In genomic region chr6:30556080-30556479, GRCm38 (mm10) we compare ENCODE assay signal across 15 mouse cellular contexts. TPM values are rescaled to one million over a fixed set of nuclear protein-coding genes. Genes with fewer than 3 reads are reported as not detected.
A peak's percentile ranks its signal among the peaks of the same experiment; 100 is the strongest.
DNase-seq lines count a peak whose midpoint lies in the region; ATAC-seq and TF ChIP-seq lines count a peak whose summit lies in the region.
"Had no signal": no experiment of that assay in that cellular context is flagged by ENCODE, and none has a peak within 500 bp of the region (broad histone marks: within the 10 kb centered on the region; RNA-seq: fewer than 3 reads in every experiment).

No protein-coding gene starts in this region.

- H3K9ac ChIP-seq in stomach, postnatal 0 days (ENCODE audit: low read length): no peak overlapping the region
- H3K9ac ChIP-seq: embryonic facial prominence, embryonic 13.5 days had no signal

- WGBS in heart, embryonic 10.5 days: 9% methylated on average over 7 of the region's 9 CpGs
- 22% methylated on average over 4 of the region's 9 CpGs for WGBS in stomach, postnatal 0 days

- peak overlapping the region; percentile 64; the same call in 1 of the 2 replicates for H3K27ac ChIP-seq in heart, embryonic 10.5 days
- no peak overlapping the region for H3K27ac ChIP-seq in stomach, postnatal 0 days (replicated peaks)
- H3K27ac ChIP-seq: embryonic facial prominence, embryonic 13.5 days; macrophage had no signal

- peaks cover 23% of the 10 kb centered on the region for H3K4me1 ChIP-seq in heart, embryonic 10.5 days
- H3K4me1 ChIP-seq in stomach, postnatal 0 days (replicated peaks; ENCODE audit: control insufficient read depth, insufficient read depth): no peaks in the 10 kb centered on the region

- no peak for TF ChIP-seq CTCF in stomach, postnatal 0 days (IDR thresholded peaks at IDR 0.05; ENCODE audit: low read depth)

- ATAC-seq in stomach, postnatal 0 days (ENCODE audit: low FRiP score, low TSS enrichment): peak; percentile 42; the same call in 1 of the 2 replicates
- no peak for ATAC-seq in frontal cortex, adult (ENCODE audit: low TSS enrichment)
- ATAC-seq in monocyte, adult 5-6 weeks (replicated peaks; ENCODE audit: insufficient number of reproducible peaks, low FRiP score, low TSS enrichment, poor library complexity, severe bottlenecking): no peak
- ATAC-seq: Patski had no signal

- no peak overlapping the region for H3K4me2 ChIP-seq in stomach, postnatal 0 days (replicated peaks; ENCODE audit: low read depth)
- H3K4me2 ChIP-seq: embryonic facial prominence, embryonic 13.5 days had no signal

- no peaks in the 10 kb centered on the region for H3K36me3 ChIP-seq in heart, embryonic 10.5 days
- no peaks in the 10 kb centered on the region for H3K36me3 ChIP-seq in stomach, postnatal 0 days (ENCODE audit: control insufficient read depth, insufficient read depth, low read length)
- H3K36me3 ChIP-seq: embryonic facial prominence, embryonic 13.5 days had no signal

- no peaks in the 10 kb centered on the region for H3K9me3 ChIP-seq in heart, embryonic 10.5 days
- no peaks in the 10 kb centered on the region for H3K9me3 ChIP-seq in stomach, postnatal 0 days (ENCODE audit: control insufficient read depth, low read length)
- H3K9me3 ChIP-seq: embryonic facial prominence, embryonic 13.5 days had no signal

- no peak overlapping the region for H3K4me3 ChIP-seq in heart, embryonic 10.5 days
- H3K4me3 ChIP-seq in stomach, postnatal 0 days (ENCODE audit: low read depth, low read length): no peak overlapping the region
- H3K4me3 ChIP-seq: embryonic facial prominence, embryonic 13.5 days had no signal

- TF ChIP-seq EP300 in stomach, postnatal 0 days (optimal IDR thresholded peaks at IDR 0.05): no peak

- no peaks in the 10 kb centered on the region for H3K27me3 ChIP-seq in heart, embryonic 10.5 days (ENCODE audit: insufficient read depth, poor library complexity, severe bottlenecking)
- no peaks in the 10 kb centered on the region for H3K27me3 ChIP-seq in stomach, postnatal 0 days (ENCODE audit: control insufficient read depth, insufficient read depth, low read length)
- H3K27me3 ChIP-seq: embryonic facial prominence, embryonic 13.5 days; Patski had no signal

- peak; percentile 23 for DNase-seq in ovary, adult 18-20 months (ENCODE audit: low spot score)
- DNase-seq in ovary, postnatal 10 days (ENCODE audit: low spot score): no peak
- DNase-seq in adrenal gland, postnatal 25 days: peak; percentile 58
- DNase-seq in heart, embryonic 10.5 days (ENCODE audit: low spot score): no peak
- DNase-seq in stomach, postnatal 0 days (ENCODE audit: low spot score): no peak
- DNase-seq: cerebellum, adult 11 months; liver had no signal

RNA-seq across cellular contexts. Expression of gene Cpa4, which starts 12.1 kb away (rescaled TPM):
- total RNA-seq in adrenal gland, postnatal 25 days (2021): 1.2 and 1.7 TPM in 2 replicates
- 1.2 and 1.7 TPM in 2 replicates for polyA plus RNA-seq in heart, embryonic 10.5 days (2016; fragmentation: Nextera tagmentation; extraction: Ambion mirVana)
- polyA plus RNA-seq in stomach, postnatal 0 days (2015; fragmentation: Nextera tagmentation; extraction: Ambion mirVana): 32.7 and 33.7 TPM in 2 replicates
- not detected in 3 replicates for total RNA-seq in monocyte, adult 5-6 weeks (2017)
- total RNA-seq: neutrophil, adult 5-6 weeks had no signal
- polyA plus RNA-seq: gonadal fat pad, adult 2 months; macrophage; Patski had no signal

RNA-seq across cellular contexts. Expression of gene Cpa2, which starts 14.7 kb away (rescaled TPM):
- total RNA-seq in adrenal gland, postnatal 25 days (2021): 0.52 and 0.90 TPM in 2 replicates
- 17.8 and 29.1 TPM in 2 replicates for polyA plus RNA-seq in heart, embryonic 10.5 days (2016; fragmentation: Nextera tagmentation; extraction: Ambion mirVana)
- 1.7 and 2.6 TPM in 2 replicates for polyA plus RNA-seq in stomach, postnatal 0 days (2015; fragmentation: Nextera tagmentation; extraction: Ambion mirVana)
- total RNA-seq in monocyte, adult 5-6 weeks (2017): not detected in 3 replicates
- total RNA-seq: neutrophil, adult 5-6 weeks had no signal
- polyA plus RNA-seq: Patski had no signal

RNA-seq across cellular contexts. Expression of gene Ssmem1, which starts 46.4 kb away (rescaled TPM):
- 0.55 TPM in 1 of 2 replicates, not detected in the other for total RNA-seq in adrenal gland, postnatal 25 days (2021)
- polyA plus RNA-seq in heart, embryonic 10.5 days (2016; fragmentation: Nextera tagmentation; extraction: Ambion mirVana): 0.16 TPM in 1 of 2 replicates, not detected in the other
- polyA plus RNA-seq in stomach, postnatal 0 days (2015; fragmentation: Nextera tagmentation; extraction: Ambion mirVana): not detected in 2 replicates
- not detected in 3 replicates for total RNA-seq in monocyte, adult 5-6 weeks (2017)
- total RNA-seq: neutrophil, adult 5-6 weeks had no signal
- polyA plus RNA-seq: embryonic facial prominence, embryonic 13.5 days; macrophage; stomach, embryonic 14.5 days had no signal

RNA-seq across cellular contexts. Expression of gene Tmem209, which starts 46.5 kb away (rescaled TPM):
- 25.9 and 28.9 TPM in 2 replicates for total RNA-seq in adrenal gland, postnatal 25 days (2021)
- polyA plus RNA-seq in heart, embryonic 10.5 days (2016; fragmentation: Nextera tagmentation; extraction: Ambion mirVana): 38.2 and 41.1 TPM in 2 replicates
- polyA plus RNA-seq in stomach, postnatal 0 days (2015; fragmentation: Nextera tagmentation; extraction: Ambion mirVana): 13.0 and 13.7 TPM in 2 replicates
- 17.6 to 26.6 TPM (median 17.8 TPM) in 3 replicates for total RNA-seq in monocyte, adult 5-6 weeks (2017)

RNA-seq across cellular contexts. Expression of gene Cpa5, which starts 54.7 kb away (rescaled TPM):
- not detected in 2 replicates for total RNA-seq in adrenal gland, postnatal 25 days (2021)
- 0.97 and 2.1 TPM in 2 replicates for polyA plus RNA-seq in heart, embryonic 10.5 days (2016; fragmentation: Nextera tagmentation; extraction: Ambion mirVana)
- 0.16 and 0.18 TPM in 2 replicates for polyA plus RNA-seq in stomach, postnatal 0 days (2015; fragmentation: Nextera tagmentation; extraction: Ambion mirVana)
- total RNA-seq in monocyte, adult 5-6 weeks (2017): not detected in 3 replicates
- total RNA-seq: neutrophil, adult 5-6 weeks had no signal
- polyA plus RNA-seq: macrophage had no signal

Comparison
In these comparisons a context has a peak if more than half of its experiments do, and no peak if none do; other contexts are left out.
1. DNase-seq: peak in ovary, adult 18-20 months (single experiment) and adrenal gland, postnatal 25 days (single experiment); none in ovary, postnatal 10 days (single experiment), heart, embryonic 10.5 days (single experiment) and stomach, postnatal 0 days (single experiment).